11 mouse cellular contexts compared by ENCODE assay signal in the genomic region with DNA sequence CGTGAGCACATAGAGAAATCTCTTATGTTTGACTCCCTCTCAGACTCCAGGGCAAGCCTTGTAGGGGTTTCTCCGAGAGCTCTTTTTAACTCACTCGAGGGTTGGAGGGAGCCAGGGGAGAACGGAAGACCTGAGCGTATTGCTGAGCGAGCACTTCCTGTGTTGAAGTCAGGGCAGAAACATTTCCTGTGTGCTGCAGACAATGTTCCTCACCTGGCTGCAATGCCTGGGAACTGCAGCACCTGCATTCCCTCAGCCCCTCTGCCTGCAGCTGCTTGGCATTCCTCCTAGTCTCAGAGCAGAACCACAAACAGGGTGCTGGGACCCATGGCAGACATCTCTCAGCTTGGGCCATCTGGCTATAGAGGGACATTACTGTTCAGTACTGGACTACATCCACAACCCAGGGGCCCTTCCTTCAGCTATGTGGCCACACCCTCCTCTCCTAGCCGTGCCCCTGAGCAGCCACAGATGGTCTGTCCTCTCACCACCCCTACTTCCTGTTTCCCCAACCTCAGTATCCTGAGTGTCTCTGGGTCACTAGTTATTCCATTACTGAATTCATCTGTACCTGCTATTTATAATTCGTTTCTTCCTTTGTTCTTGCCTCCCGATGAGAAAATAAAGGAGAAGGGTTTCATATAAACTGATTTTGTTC.
A peak's percentile ranks its signal among the peaks of the same experiment; 100 is the strongest.
DNase-seq lines count a peak whose midpoint lies in the region; ATAC-seq and TF ChIP-seq lines count a peak whose summit lies in the region.
"Had no signal": no experiment of that assay in that cellular context is flagged by ENCODE, and none has a peak within 500 bp of the region (broad histone marks: within the 10 kb centered on the region; RNA-seq: fewer than 3 reads in every experiment).

No protein-coding gene starts in this region.

- no peak for TF ChIP-seq CTCF in left cerebral cortex, adult 2 months (IDR thresholded peaks at IDR 0.05)

- H3K4me3 ChIP-seq in heart, embryonic 15.5 days: no peak overlapping the region
- H3K4me3 ChIP-seq in midbrain, embryonic 11.5 days (ENCODE audit: low read depth, low read length): no peak overlapping the region
- H3K4me3 ChIP-seq in midbrain, embryonic 13.5 days (replicated peaks): no peak overlapping the region
- H3K4me3 ChIP-seq in left cerebral cortex, adult 2 months: no peak overlapping the region

- no peaks in the 10 kb centered on the region for H3K9me3 ChIP-seq in heart, embryonic 15.5 days (replicated peaks)
- H3K9me3 ChIP-seq in midbrain, embryonic 11.5 days (ENCODE audit: control insufficient read depth, low read length): no peaks in the 10 kb centered on the region
- 0 out of 2 replicates have a peak, but pooled peaks cover 4% of the 10 kb centered on the region for H3K9me3 ChIP-seq in midbrain, embryonic 13.5 days

- peaks cover 21% of the 10 kb centered on the region for H3K4me1 ChIP-seq in heart, embryonic 15.5 days (replicated peaks)
- no peaks in the 10 kb centered on the region for H3K4me1 ChIP-seq in midbrain, embryonic 11.5 days (ENCODE audit: control insufficient read depth, insufficient read depth, low read length)
- no peaks in the 10 kb centered on the region for H3K4me1 ChIP-seq in midbrain, embryonic 13.5 days (replicated peaks)

- peak overlapping the region; percentile 51; the same call in 1 of the 2 replicates for H3K27ac ChIP-seq in heart, embryonic 15.5 days
- H3K27ac ChIP-seq in midbrain, embryonic 11.5 days (ENCODE audit: low read depth, low read length): no peak overlapping the region
- H3K27ac ChIP-seq in midbrain, embryonic 13.5 days: no peak overlapping the region
- H3K27ac ChIP-seq in left cerebral cortex, adult 2 months: no peak overlapping the region
- H3K27ac ChIP-seq: macrophage had no signal

- H3K27me3 ChIP-seq in heart, embryonic 15.5 days: no peaks in the 10 kb centered on the region
- no peaks in the 10 kb centered on the region for H3K27me3 ChIP-seq in midbrain, embryonic 11.5 days (ENCODE audit: control insufficient read depth, insufficient read depth, low read length)
- H3K27me3 ChIP-seq in midbrain, embryonic 13.5 days: no peaks in the 10 kb centered on the region

- no peak for ATAC-seq in heart, embryonic 15.5 days (replicated peaks; ENCODE audit: insufficient number of reproducible peaks, insufficient read depth, low FRiP score, low read depth)
- ATAC-seq in midbrain, embryonic 11.5 days (ENCODE audit: low FRiP score): no peak
- no peak for ATAC-seq in midbrain, embryonic 13.5 days
- peak; percentile 75 for ATAC-seq in megakaryocyte, adult 5-6 weeks (ENCODE audit: poor library complexity, severe bottlenecking)

- DNase-seq in heart, postnatal 36 days: no peak
- DNase-seq in midbrain, embryonic 11.5 days (ENCODE audit: low spot score, missing footprints): peak; percentile 47
- peak; percentile 72 to 85 for DNase-seq in thymus, postnatal 36 days
- DNase-seq in gastrocnemius, adult 18-20 months (ENCODE audit: low spot score): no peak
- DNase-seq in left cerebral cortex, adult 2 months (ENCODE audit: extremely low spot score in 1 of 2, low spot score in 2 of 2): no peak
- DNase-seq: embryo, embryonic 11 days; kidney, adult 8-10 months had no signal

- no peaks in the 10 kb centered on the region; the same call in 1 of the 2 replicates for H3K36me3 ChIP-seq in heart, embryonic 15.5 days
- no peaks in the 10 kb centered on the region for H3K36me3 ChIP-seq in midbrain, embryonic 11.5 days (ENCODE audit: control insufficient read depth, insufficient read depth, low read length)
- no peaks in the 10 kb centered on the region for H3K36me3 ChIP-seq in midbrain, embryonic 13.5 days

- WGBS in heart, embryonic 15.5 days: 68% methylated on average over 9 of the region's 9 CpGs
- WGBS in midbrain, embryonic 11.5 days: 86% methylated on average over 9 of the region's 9 CpGs
- 89% methylated on average over 9 of the region's 9 CpGs for WGBS in midbrain, embryonic 13.5 days

- intact Hi-C loops in heart, postnatal 36 days (cut with DNase I): no loop called here
- intact Hi-C loops in left cerebral cortex, adult 2 months (cut with DNase I): no loop called here

- H3K9ac ChIP-seq in heart, embryonic 15.5 days: no peak overlapping the region
- H3K9ac ChIP-seq in midbrain, embryonic 11.5 days (ENCODE audit: low read length): no peak overlapping the region
- H3K9ac ChIP-seq in midbrain, embryonic 13.5 days (replicated peaks): no peak overlapping the region

- H3K4me2 ChIP-seq in heart, embryonic 15.5 days: no peak overlapping the region
- no peak overlapping the region for H3K4me2 ChIP-seq in midbrain, embryonic 11.5 days
- no peak overlapping the region for H3K4me2 ChIP-seq in midbrain, embryonic 13.5 days (replicated peaks)

Comparison
In these comparisons a context has a peak if more than half of its experiments do, and no peak if none do; other contexts are left out.
1. DNase-seq: peak in midbrain, embryonic 11.5 days (single experiment) and thymus, postnatal 36 days (2 of 2); none in heart, postnatal 36 days (0 of 2), gastrocnemius, adult 18-20 months (single experiment) and left cerebral cortex, adult 2 months (0 of 2).